ENCODE assay signal across 19 mouse cellular contexts in the genomic region with DNA sequence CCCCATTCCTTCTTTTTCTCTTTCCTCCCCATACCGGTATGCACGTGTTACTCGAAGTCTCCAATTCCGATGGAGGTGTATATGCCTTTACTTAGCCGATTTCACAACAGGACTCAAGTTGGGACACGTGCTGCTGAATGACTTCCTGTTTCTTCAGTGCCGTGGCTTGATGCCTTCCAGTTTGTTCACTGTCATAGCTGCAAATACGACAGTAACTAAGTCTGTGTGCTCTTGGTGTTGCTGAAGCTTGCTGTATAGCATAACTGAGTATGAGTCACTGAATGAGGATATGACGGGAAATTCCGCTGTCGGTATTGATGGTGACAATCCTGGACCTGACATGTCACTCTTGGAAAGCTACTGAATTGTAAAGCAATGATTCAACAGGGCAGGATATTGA. TPM values are rescaled to one million over a fixed set of nuclear protein-coding genes. Genes with fewer than 3 reads are reported as not detected.
DNase-seq lines count a peak whose midpoint lies in the region; ATAC-seq and TF ChIP-seq lines count a peak whose summit lies in the region.
"Had no signal": no experiment of that assay in that cellular context is flagged by ENCODE, and none has a peak within 500 bp of the region (broad histone marks: within the 10 kb centered on the region; RNA-seq: fewer than 3 reads in every experiment).

No protein-coding gene starts in this region.

- H3K4me3 ChIP-seq in liver, adult 2 months (ENCODE audit: insufficient read depth, low read depth, low read length), result no peak overlapping the region
- H3K4me3 ChIP-seq in liver, embryonic 12.5 days, result no peak overlapping the region
- H3K4me3 ChIP-seq in embryonic fibroblast, embryonic 13.5 days (ENCODE audit: insufficient read depth, low read length), result no peak overlapping the region
- no peak overlapping the region for H3K4me3 ChIP-seq in olfactory bulb, adult 2 months (ENCODE audit: insufficient read depth, low read depth, low read length)
- no peak overlapping the region for H3K4me3 ChIP-seq in cerebellum, adult 2 months (replicated peaks; ENCODE audit: insufficient read depth, low read depth, low read length)
- H3K4me3 ChIP-seq in heart, embryonic 12.5 days, result no peak overlapping the region
- no peak overlapping the region for H3K4me3 ChIP-seq in layer of hippocampus, adult 2 months
- H3K4me3 ChIP-seq: hindbrain, embryonic 13.5 days; left cerebral cortex, adult 2 months; limb, embryonic 13.5 days; megakaryocyte, embryonic 14.5 days; midbrain, embryonic 15.5 days had no signal

- H3K27ac ChIP-seq in liver, adult 2 months (replicated peaks; ENCODE audit: insufficient read depth, low read depth, low read length), result no peak overlapping the region
- no peak overlapping the region for H3K27ac ChIP-seq in liver, embryonic 12.5 days
- H3K27ac ChIP-seq in embryonic fibroblast, embryonic 13.5 days (ENCODE audit: insufficient read depth, low read length), result peak overlapping the region; percentile 76
- H3K27ac ChIP-seq in olfactory bulb, adult 2 months (ENCODE audit: insufficient read depth, low read depth, low read length), result peak overlapping the region; percentile 71
- H3K27ac ChIP-seq in cerebellum, adult 2 months (ENCODE audit: insufficient read depth, low read length), result no peak overlapping the region
- H3K27ac ChIP-seq in heart, embryonic 12.5 days (ENCODE audit: poor library complexity, severe bottlenecking), result no peak overlapping the region
- no peak overlapping the region for H3K27ac ChIP-seq in layer of hippocampus, adult 2 months
- H3K27ac ChIP-seq: hindbrain, embryonic 13.5 days; left cerebral cortex, adult 2 months; limb, embryonic 13.5 days; midbrain, embryonic 15.5 days had no signal

- no peak overlapping the region for H3K4me2 ChIP-seq in liver, embryonic 12.5 days
- H3K4me2 ChIP-seq in heart, embryonic 12.5 days, result no peak overlapping the region
- H3K4me2 ChIP-seq: hindbrain, embryonic 13.5 days; limb, embryonic 13.5 days; lung, embryonic 14.5 days; midbrain, embryonic 15.5 days had no signal

- no peaks in the 10 kb centered on the region for H3K4me1 ChIP-seq in liver, adult 2 months (ENCODE audit: control insufficient read depth, insufficient read depth, low read length)
- no peaks in the 10 kb centered on the region for H3K4me1 ChIP-seq in liver, embryonic 12.5 days
- H3K4me1 ChIP-seq in embryonic fibroblast, embryonic 13.5 days (ENCODE audit: control insufficient read depth, insufficient read depth, low read length), result peaks cover 6% of the 10 kb centered on the region; the same call in 1 of the 2 replicates
- H3K4me1 ChIP-seq in olfactory bulb, adult 2 months (ENCODE audit: control insufficient read depth, insufficient read depth, low read length), result no peaks in the 10 kb centered on the region
- no peaks in the 10 kb centered on the region for H3K4me1 ChIP-seq in cerebellum, adult 2 months (ENCODE audit: control insufficient read depth, insufficient read depth, low read length)
- no peaks in the 10 kb centered on the region for H3K4me1 ChIP-seq in heart, embryonic 12.5 days (replicated peaks)
- H3K4me1 ChIP-seq: hindbrain, embryonic 13.5 days; limb, embryonic 13.5 days; midbrain, embryonic 15.5 days had no signal

- H3K36me3 ChIP-seq in liver, adult 2 months (ENCODE audit: control insufficient read depth, insufficient read depth, low read length), result peaks cover 13% of the 10 kb centered on the region
- no peaks in the 10 kb centered on the region for H3K36me3 ChIP-seq in liver, embryonic 12.5 days
- H3K36me3 ChIP-seq in heart, embryonic 12.5 days, result peaks cover 8% of the 10 kb centered on the region; the same call in 1 of the 2 replicates
- H3K36me3 ChIP-seq: midbrain, embryonic 15.5 days had no signal

- ATAC-seq in liver, embryonic 12.5 days, result no peak
- no peak for ATAC-seq in heart, embryonic 12.5 days (ENCODE audit: insufficient number of reproducible peaks, low FRiP score)
- ATAC-seq: forebrain, postnatal 0 days; intestine, embryonic 16.5 days; midbrain, embryonic 15.5 days had no signal

- no peak for TF ChIP-seq POLR2A in liver, adult 2 months (IDR thresholded peaks at IDR 0.05; ENCODE audit: extremely low read depth, insufficient read depth, low read length)
- no peak for TF ChIP-seq POLR2A in embryonic fibroblast, embryonic 13.5 days (IDR thresholded peaks at IDR 0.05; ENCODE audit: low read depth, low read length)
- TF ChIP-seq POLR2A in olfactory bulb, adult 2 months (IDR thresholded peaks at IDR 0.05; ENCODE audit: insufficient read depth, low read depth, low read length), result no peak
- no peak for TF ChIP-seq POLR2A in cerebellum, adult 2 months (IDR thresholded peaks at IDR 0.05; ENCODE audit: borderline replicate concordance, insufficient read depth, low read length)

- H3K27me3 ChIP-seq in liver, adult 2 months (ENCODE audit: control insufficient read depth, insufficient read depth, low read length), result no peaks in the 10 kb centered on the region
- H3K27me3 ChIP-seq in liver, embryonic 12.5 days (replicated peaks), result no peaks in the 10 kb centered on the region
- H3K27me3 ChIP-seq in cerebellum, adult 2 months (ENCODE audit: control insufficient read depth, insufficient read depth, low read length), result no peaks in the 10 kb centered on the region
- H3K27me3 ChIP-seq in heart, embryonic 12.5 days (replicated peaks), result no peaks in the 10 kb centered on the region
- H3K27me3 ChIP-seq: hindbrain, embryonic 13.5 days; limb, embryonic 13.5 days; megakaryocyte, embryonic 14.5 days; midbrain, embryonic 15.5 days had no signal

- H3K9me3 ChIP-seq in liver, embryonic 12.5 days (replicated peaks), result no peaks in the 10 kb centered on the region
- H3K9me3 ChIP-seq in heart, embryonic 12.5 days (replicated peaks), result no peaks in the 10 kb centered on the region
- H3K9me3 ChIP-seq: hindbrain, embryonic 13.5 days; limb, embryonic 13.5 days; megakaryocyte, embryonic 14.5 days; midbrain, embryonic 15.5 days had no signal

- no peak for TF ChIP-seq CTCF in liver, adult 2 months (IDR thresholded peaks at IDR 0.05; ENCODE audit: low read depth, low read length)
- TF ChIP-seq CTCF in embryonic fibroblast, embryonic 13.5 days (IDR thresholded peaks at IDR 0.05; ENCODE audit: borderline replicate concordance, insufficient read depth, low read length), result no peak
- no peak for TF ChIP-seq CTCF in olfactory bulb, adult 2 months (IDR thresholded peaks at IDR 0.05; ENCODE audit: insufficient read depth, low read depth, low read length)
- no peak for TF ChIP-seq CTCF in cerebellum, adult 2 months (IDR thresholded peaks at IDR 0.05; ENCODE audit: borderline replicate concordance, insufficient read depth, low read depth, low read length)
- TF ChIP-seq CTCF in layer of hippocampus, adult 2 months (conservative IDR thresholded peaks at IDR 0.05), result no peak

- no peaks in the 10 kb centered on the region for H3K79me2 ChIP-seq in liver, adult 2 months (ENCODE audit: control insufficient read depth, insufficient read depth, low read length)

- DNase-seq in liver, adult 2 months (ENCODE audit: extremely low read depth, low read depth, low spot score), result peak; percentile 29
- DNase-seq in Muller cell, postnatal 12 days (ENCODE audit: inconsistent ontology term), result peak; percentile 55
- DNase-seq in cerebellum, adult 2 months, result no peak
- no peak for DNase-seq in layer of hippocampus, adult 2 months (ENCODE audit: low spot score in 2 of 2)
- DNase-seq: cerebellum, postnatal 14 days; forebrain, postnatal 0 days; kidney, postnatal 14 days; lung, embryonic 14.5 days; thymus, postnatal 25 days had no signal

- no peak overlapping the region for H3K9ac ChIP-seq in liver, adult 2 months (ENCODE audit: low read depth, low read length)
- no peak overlapping the region for H3K9ac ChIP-seq in liver, embryonic 12.5 days
- no peak overlapping the region for H3K9ac ChIP-seq in heart, embryonic 12.5 days
- H3K9ac ChIP-seq: forebrain, postnatal 0 days; hindbrain, embryonic 13.5 days; limb, embryonic 13.5 days; lung, embryonic 14.5 days; midbrain, embryonic 15.5 days had no signal

- 64% methylated on average over 11 of the region's 11 CpGs for WGBS in liver, adult 2 months
- 55% methylated on average over 11 of the region's 11 CpGs for WGBS in liver, embryonic 12.5 days (ENCODE audit: insufficient replicate concordance)
- WGBS in olfactory bulb, adult 2 months, result 82% methylated on average over 11 of the region's 11 CpGs
- WGBS in cerebellum, adult 2 months, result 89% methylated on average over 11 of the region's 11 CpGs
- 78% methylated on average over 11 of the region's 11 CpGs for WGBS in heart, embryonic 12.5 days

RNA-seq across cellular contexts. Expression of a gene that starts 36.8 kb away (rescaled TPM):
- total RNA-seq in liver, adult 2 months (2014; rRNA removed), result 0.87 and 1.0 TPM in 2 replicates
- 0.06 and 0.21 TPM in 2 replicates for polyA plus RNA-seq in liver, adult 2 months (2012; rRNA removed)
- polyA plus RNA-seq in liver, embryonic 12.5 days (2016; fragmentation: Nextera tagmentation; extraction: Ambion mirVana), result 15.5 and 16.1 TPM in 2 replicates
- polyA plus RNA-seq in embryonic fibroblast, embryonic 13.5 days (2011; ENCODE audit: insufficient read length, low read depth, missing spikeins), result 26.8 and 31.0 TPM in 2 replicates
- polyA plus RNA-seq in olfactory bulb, adult 2 months (2012; ENCODE audit: insufficient read depth, insufficient read length, low replicate concordance, missing spikeins), result not detected in 2 replicates
- polyA plus RNA-seq in cerebellum, adult 2 months (2012; rRNA removed), result 0.20 and 0.21 TPM in 2 replicates
- polyA plus RNA-seq in heart, embryonic 12.5 days (2016; fragmentation: Nextera tagmentation; extraction: Ambion mirVana), result 11.6 and 12.6 TPM in 2 replicates
- under 1 TPM; 0.69 to 0.79 TPM for total RNA-seq in layer of hippocampus, adult 2 months (2021)

RNA-seq across cellular contexts. Expression of a gene that starts 37.0 kb away (rescaled TPM):
- 6.2 and 6.6 TPM in 2 replicates for total RNA-seq in liver, adult 2 months (2014; rRNA removed)
- polyA plus RNA-seq in liver, adult 2 months (2012; rRNA removed), result 4.2 and 4.6 TPM in 2 replicates
- 18.2 and 20.0 TPM in 2 replicates for polyA plus RNA-seq in liver, embryonic 12.5 days (2016; fragmentation: Nextera tagmentation; extraction: Ambion mirVana)
- 73.0 and 77.9 TPM in 2 replicates for polyA plus RNA-seq in embryonic fibroblast, embryonic 13.5 days (2011; ENCODE audit: insufficient read length, low read depth, missing spikeins)
- not detected in 2 replicates for polyA plus RNA-seq in olfactory bulb, adult 2 months (2012; ENCODE audit: insufficient read depth, insufficient read length, low replicate concordance, missing spikeins)
- 8.7 and 9.9 TPM in 2 replicates for polyA plus RNA-seq in cerebellum, adult 2 months (2012; rRNA removed)
- polyA plus RNA-seq in heart, embryonic 12.5 days (2016; fragmentation: Nextera tagmentation; extraction: Ambion mirVana), result 19.3 and 19.6 TPM in 2 replicates
- total RNA-seq in layer of hippocampus, adult 2 months (2021), result 1 to 10 TPM; 5.9 to 7.9 TPM

Comparison
In these comparisons a context has a peak if more than half of its experiments do, and no peak if none do; other contexts are left out.
1. RNA of a gene that starts 36.8 kb away (polyA plus RNA-seq): 26.8 to 31.0 TPM in embryonic fibroblast, embryonic 13.5 days, 15.5 to 16.1 TPM in liver, embryonic 12.5 days and 11.6 to 12.6 TPM in heart, embryonic 12.5 days; 0.06 to 0.21 TPM in liver, adult 2 months, 0.20 to 0.21 TPM in cerebellum, adult 2 months and not detected in olfactory bulb, adult 2 months; every median in the first group is over 10 times any median in the second.
2. DNase-seq: peak in liver, adult 2 months (single experiment) and Muller cell, postnatal 12 days (single experiment); none in cerebellum, adult 2 months (0 of 2) and layer of hippocampus, adult 2 months (0 of 2).
3. H3K27ac ChIP-seq: peak in embryonic fibroblast, embryonic 13.5 days (single experiment) and olfactory bulb, adult 2 months (single experiment); none in liver, adult 2 months (single experiment), liver, embryonic 12.5 days (single experiment), cerebellum, adult 2 months (single experiment), heart, embryonic 12.5 days (single experiment) and layer of hippocampus, adult 2 months (single experiment).